Mouse (Mus musculus) large intestine, adult 2 months (tissue): ENCODE measurements around the gene Hdac5. TPM values are rescaled to one million over a fixed set of nuclear protein-coding genes. Genes with fewer than 3 reads are reported as not detected.
A peak's percentile ranks its signal among the peaks of the same experiment; 100 is the strongest.
"Not testable (repeated sequence)": the region's sequence is repeated elsewhere in the genome, so short reads cannot be mapped to it uniquely, and the experiment has no call there.

ENCODE experiments used
- DNase-seq: peaks from one replicate; pipeline ENCODE4 v3.0.0-alpha.2; 2012; ENCODE audit warnings: low read depth, low spot score
- WGBS: fragments of 180-500 bp; shearing (Covaris S2); methylation state at CpG from one replicate; pipeline ENCODE4 v1.1.7; 2018; 5-methylcytosine and 5-hydroxymethylcytosine counted together
- polyA plus RNA-seq: library from polyadenylated mRNA; depleted of rRNA; stranded (reverse); fragments of >200 nt; gene quantifications from 2 replicates; pipeline ENCODE4 v1.2.3, GENCODE M21; 2012

Gene Hdac5
- polyA plus RNA-seq, 1 experiment = 30.3 TPM

- DNase-seq = no peak
- WGBS = 13% methylated on average over 4 of the region's 4 CpGs
Observed at GRCm38 (mm10) chr11:102190848-102191247, 39.1 kb downstream of the Hdac5 start.

GRCm38 (mm10) chr11:102189461-102190436, 40.2 kb downstream of the Hdac5 start, which contains the start of gene G6pc3:
Gene G6pc3, plus strand, starts transcription at chr11:102189620.
- peak; percentile 81 for DNase-seq
- WGBS = under 1% methylated on average over 50 of the region's 50 CpGs

GRCm38 (mm10) chr11:102188980-102189379, 41.0 kb downstream of the Hdac5 start:
- no peak for DNase-seq
- WGBS = 61% methylated on average over 6 of the region's 6 CpGs

- DNase-seq = peak; percentile 60
- WGBS = 9% methylated on average over 1 of the region's 1 CpGs
Observed at GRCm38 (mm10) chr11:102186235-102186634, 43.7 kb downstream of the Hdac5 start.

- WGBS = 13% methylated on average over 3 of the region's 3 CpGs
- DNase-seq = no peak
Observed at GRCm38 (mm10) chr11:102185677-102186076, 44.3 kb downstream of the Hdac5 start.

GRCm38 (mm10) chr11:102184646-102185495, 45.1 kb downstream of the Hdac5 start, which contains the start of gene Lsm12:
Gene Lsm12, minus strand, starts transcription at chr11:102185296.
- under 1% methylated on average over 68 of the region's 70 CpGs for WGBS
- DNase-seq = peak; percentile 93

GRCm38 (mm10) chr11:102184253-102184645, 45.7 kb downstream of the Hdac5 start:
- 1% methylated on average over 7 of the region's 7 CpGs for WGBS
- no peak for DNase-seq

- DNase-seq = no peak
Observed at GRCm38 (mm10) chr11:102179836-102180235, 50.1 kb downstream of the Hdac5 start.

GRCm38 (mm10) chr11:102168689-102169088, 61.3 kb downstream of the Hdac5 start:
- 63% methylated on average over 5 of the region's 5 CpGs for WGBS
- DNase-seq = no peak

- no peak for DNase-seq
- 87% methylated on average over 5 of the region's 5 CpGs for WGBS
Observed at GRCm38 (mm10) chr11:102167539-102167938, 62.4 kb downstream of the Hdac5 start.

GRCm38 (mm10) chr11:102165971-102166722, 63.8 kb downstream of the Hdac5 start:
- no peak for DNase-seq
- 34% methylated on average over 6 of the region's 6 CpGs for WGBS

- 69% methylated on average over 5 of the region's 5 CpGs for WGBS
- DNase-seq = no peak
Observed at GRCm38 (mm10) chr11:102159781-102160180, 70.2 kb downstream of the Hdac5 start.

GRCm38 (mm10) chr11:102158024-102158423, 71.9 kb downstream of the Hdac5 start:
- not testable (repeated sequence) for DNase-seq

GRCm38 (mm10) chr11:102156786-102157089, 73.2 kb downstream of the Hdac5 start:
- no peak for DNase-seq
- WGBS = 16% methylated on average over 1 of the region's 1 CpGs

More at GRCm38 (mm10) chr11:102158024-102158423, 71.9 kb downstream of the Hdac5 start:
- 76% methylated on average over 2 of the region's 2 CpGs for WGBS

GRCm38 (mm10) chr11:102156039-102156785, 73.8 kb downstream of the Hdac5 start, which contains the start of gene Tmem101:
Gene Tmem101, minus strand, starts transcription at chr11:102156404.
- under 1% methylated on average over 37 of the region's 37 CpGs for WGBS
- peak; percentile 79 for DNase-seq

- 38% methylated on average over 34 of the region's 34 CpGs for WGBS
- DNase-seq = no peak
Observed at GRCm38 (mm10) chr11:102147213-102147989, 82.6 kb downstream of the Hdac5 start.

- no peak for DNase-seq
- WGBS = 14% methylated on average over 17 of the region's 17 CpGs
Observed at GRCm38 (mm10) chr11:102146531-102146930, 83.4 kb downstream of the Hdac5 start.

- WGBS = 3% methylated on average over 16 of the region's 16 CpGs
- DNase-seq = no peak
Observed at GRCm38 (mm10) chr11:102146005-102146404, 84.0 kb downstream of the Hdac5 start.
